Mouse (Mus musculus) spleen, adult 2 months (tissue): ENCODE data around the gene Sult6b2.

ENCODE experiments used
- CTCF ChIP-seq: fragments of 200-500 bp; IDR thresholded peaks from 2 replicates; pipeline ENCODE4 v1.5.1; 2011; ENCODE audit warnings: mild to moderate bottlenecking, inconsistent platforms; ENCODE audit not compliant: insufficient read depth, insufficient read length, insufficient replicate concordance; ENCODE audit errors: extremely low read depth
- POLR2A ChIP-seq: fragments of 200-500 bp; IDR thresholded peaks from 2 replicates; pipeline ENCODE4 v1.6.1; 2011; ENCODE audit warnings: low read depth, low read length, inconsistent platforms

- TF ChIP-seq CTCF (no peak), POLR2A (no peak)
Measured at GRCm38 (mm10) chr6:142773566-142773965, 30.7 kb downstream of the Sult6b2 start.
